Mouse (Mus musculus) colon, adult 2 months (tissue): Measurements from ENCODE around the gene Gm4070. TPM values are rescaled to one million over a fixed set of nuclear protein-coding genes. Genes with fewer than 3 reads are reported as not detected.

Experiments used
- polyA plus RNA-seq: library from polyadenylated mRNA; depleted of rRNA; stranded (reverse); fragments of >200 nt; gene quantifications from 2 replicates; pipeline ENCODE4 v1.2.3, GENCODE M21; 2012; rRNA removed

Gene Gm4070
- polyA plus RNA-seq = 0.15 and 0.38 TPM in 2 replicates

GRCm38 (mm10) chr7:105953812-105954211 is at the start of gene Gm4070:
Gene Gm4070 (minus strand): TSS chr7:105953967.

Other genes with a start within 250 kb of the Gm4070 start
- 93.8 and 95.7 TPM in 2 replicates for gene Ilk, start 217.4 kb downstream of the Gm4070 start, polyA plus RNA-seq
- gene Rrp8, start 216.6 kb downstream of the Gm4070 start, polyA plus RNA-seq = 4.6 and 5.1 TPM in 2 replicates
- 543 and 600 TPM in 2 replicates for gene Taf10, start 209.6 kb downstream of the Gm4070 start, polyA plus RNA-seq
- gene Tpp1, start 201.7 kb downstream of the Gm4070 start, polyA plus RNA-seq = 95.9 and 96.3 TPM in 2 replicates
- 8.9 and 9.0 TPM in 2 replicates for gene Dchs1, start 166.3 kb downstream of the Gm4070 start, polyA plus RNA-seq
- gene Mrpl17, start 142.9 kb downstream of the Gm4070 start, polyA plus RNA-seq = 198 and 232 TPM in 2 replicates